Mouse (Mus musculus): ENCODE measurements around the gene Tpbgl. TPM values are rescaled to one million over a fixed set of nuclear protein-coding genes. Genes with fewer than 3 reads are reported as not detected.

Gene Tpbgl
- total and polyA plus RNA-seq, 2 experiments = 1.9 to 6.4 TPM

- no peaks in the 10 kb centered on the region for H3K27me3 ChIP-seq (ENCODE audit: control insufficient read depth, insufficient read depth, low read length)
- no peaks in the 10 kb centered on the region for H3K4me1 ChIP-seq (ENCODE audit: control insufficient read depth, insufficient read depth, low read length)
- H3K9ac ChIP-seq (ENCODE audit: low read depth, low read length) = no peak overlapping the region
- 73% methylated on average over 4 of the region's 4 CpGs for WGBS
- no peaks in the 10 kb centered on the region for H3K36me3 ChIP-seq (ENCODE audit: control insufficient read depth, insufficient read depth, low read length)
- TF ChIP-seq CTCF (IDR thresholded peaks at IDR 0.05; ENCODE audit: low read depth, low read length) = no peak
- TF ChIP-seq POLR2A (IDR thresholded peaks at IDR 0.05; ENCODE audit: extremely low read depth, insufficient read depth, low read length) = no peak
- no peak overlapping the region for H3K27ac ChIP-seq (replicated peaks; ENCODE audit: insufficient read depth, low read depth, low read length)
- DNase-seq (ENCODE audit: extremely low read depth, low read depth, low spot score) = no peak
- H3K79me2 ChIP-seq (ENCODE audit: control insufficient read depth, insufficient read depth, low read length) = no peaks in the 10 kb centered on the region
- no peak overlapping the region for H3K4me3 ChIP-seq (ENCODE audit: insufficient read depth, low read depth, low read length)
Measured at GRCm38 (mm10) chr7:99598722-99599121, 28.2 kb downstream of the Tpbgl start.

- Histone ChIP-seq H3K9ac (ENCODE audit: low read depth, low read length) (no peak overlapping the region), H3K27me3 (ENCODE audit: control insufficient read depth, insufficient read depth, low read length) (no peaks in the 10 kb centered on the region), H3K79me2 (ENCODE audit: control insufficient read depth, insufficient read depth, low read length) (no peaks in the 10 kb centered on the region), H3K4me1 (ENCODE audit: control insufficient read depth, insufficient read depth, low read length) (no peaks in the 10 kb centered on the region), H3K4me3 (ENCODE audit: insufficient read depth, low read depth, low read length) (no peak overlapping the region), H3K36me3 (ENCODE audit: control insufficient read depth, insufficient read depth, low read length) (no peaks in the 10 kb centered on the region), H3K27ac (replicated peaks; ENCODE audit: insufficient read depth, low read depth, low read length) (no peak overlapping the region)
- TF ChIP-seq CTCF (IDR thresholded peaks at IDR 0.05; ENCODE audit: low read depth, low read length) (no peak), POLR2A (IDR thresholded peaks at IDR 0.05; ENCODE audit: extremely low read depth, insufficient read depth, low read length) (no peak)
- WGBS = 80% methylated on average over 15 of the region's 15 CpGs
- DNase-seq (ENCODE audit: extremely low read depth, low read depth, low spot score) = no peak
Measured at GRCm38 (mm10) chr7:99593868-99594803, 32.8 kb downstream of the Tpbgl start.

- no peaks in the 10 kb centered on the region for H3K36me3 ChIP-seq (ENCODE audit: control insufficient read depth, insufficient read depth, low read length)
- WGBS = 93% methylated on average over 3 of the region's 3 CpGs
- no peaks in the 10 kb centered on the region for H3K4me1 ChIP-seq (ENCODE audit: control insufficient read depth, insufficient read depth, low read length)
- no peak overlapping the region for H3K4me3 ChIP-seq (ENCODE audit: insufficient read depth, low read depth, low read length)
- no peak overlapping the region for H3K9ac ChIP-seq (ENCODE audit: low read depth, low read length)
- TF ChIP-seq CTCF (IDR thresholded peaks at IDR 0.05; ENCODE audit: low read depth, low read length) (no peak), POLR2A (IDR thresholded peaks at IDR 0.05; ENCODE audit: extremely low read depth, insufficient read depth, low read length) (no peak)
- DNase-seq (ENCODE audit: extremely low read depth, low read depth, low spot score) = no peak
- no peak overlapping the region for H3K27ac ChIP-seq (replicated peaks; ENCODE audit: insufficient read depth, low read depth, low read length)
- no peaks in the 10 kb centered on the region for H3K79me2 ChIP-seq (ENCODE audit: control insufficient read depth, insufficient read depth, low read length)
- H3K27me3 ChIP-seq (ENCODE audit: control insufficient read depth, insufficient read depth, low read length) = no peaks in the 10 kb centered on the region
Measured at GRCm38 (mm10) chr7:99592669-99593068, 34.2 kb downstream of the Tpbgl start.

GRCm38 (mm10) chr7:99590646-99591045 is 36.3 kb downstream of the Tpbgl start:
- H3K9ac ChIP-seq (ENCODE audit: low read depth, low read length) = no peak overlapping the region
- no peak for TF ChIP-seq CTCF (IDR thresholded peaks at IDR 0.05; ENCODE audit: low read depth, low read length)
- no peak for TF ChIP-seq POLR2A (IDR thresholded peaks at IDR 0.05; ENCODE audit: extremely low read depth, insufficient read depth, low read length)
- H3K4me1 ChIP-seq (ENCODE audit: control insufficient read depth, insufficient read depth, low read length) = no peaks in the 10 kb centered on the region
- 93% methylated on average over 5 of the region's 5 CpGs for WGBS
- H3K4me3 ChIP-seq (ENCODE audit: insufficient read depth, low read depth, low read length) = no peak overlapping the region
- no peak overlapping the region for H3K27ac ChIP-seq (replicated peaks; ENCODE audit: insufficient read depth, low read depth, low read length)
- no peak for DNase-seq (ENCODE audit: extremely low read depth, low read depth, low spot score)
- H3K79me2 ChIP-seq (ENCODE audit: control insufficient read depth, insufficient read depth, low read length) = no peaks in the 10 kb centered on the region
- no peaks in the 10 kb centered on the region for H3K27me3 ChIP-seq (ENCODE audit: control insufficient read depth, insufficient read depth, low read length)
- H3K36me3 ChIP-seq (ENCODE audit: control insufficient read depth, insufficient read depth, low read length) = no peaks in the 10 kb centered on the region

- peak; percentile 72 for TF ChIP-seq CTCF (IDR thresholded peaks at IDR 0.05; ENCODE audit: low read depth, low read length)
- no peak for TF ChIP-seq POLR2A (IDR thresholded peaks at IDR 0.05; ENCODE audit: extremely low read depth, insufficient read depth, low read length)
- Histone ChIP-seq H3K79me2 (ENCODE audit: control insufficient read depth, insufficient read depth, low read length) (no peaks in the 10 kb centered on the region), H3K27me3 (ENCODE audit: control insufficient read depth, insufficient read depth, low read length) (no peaks in the 10 kb centered on the region), H3K27ac (replicated peaks; ENCODE audit: insufficient read depth, low read depth, low read length) (no peak overlapping the region), H3K4me3 (ENCODE audit: insufficient read depth, low read depth, low read length) (no peak overlapping the region), H3K4me1 (ENCODE audit: control insufficient read depth, insufficient read depth, low read length) (no peaks in the 10 kb centered on the region), H3K36me3 (ENCODE audit: control insufficient read depth, insufficient read depth, low read length) (no peaks in the 10 kb centered on the region), H3K9ac (ENCODE audit: low read depth, low read length) (no peak overlapping the region)
- DNase-seq (ENCODE audit: extremely low read depth, low read depth, low spot score) = peak; percentile 51
- WGBS = 14% methylated on average over 3 of the region's 3 CpGs
Measured at GRCm38 (mm10) chr7:99590064-99590463, 36.8 kb downstream of the Tpbgl start.

- Histone ChIP-seq H3K4me1 (ENCODE audit: control insufficient read depth, insufficient read depth, low read length) (no peaks in the 10 kb centered on the region; the same call in 1 of the 2 replicates), H3K4me3 (ENCODE audit: insufficient read depth, low read depth, low read length) (no peak overlapping the region), H3K36me3 (ENCODE audit: control insufficient read depth, insufficient read depth, low read length) (no peaks in the 10 kb centered on the region), H3K79me2 (ENCODE audit: control insufficient read depth, insufficient read depth, low read length) (no peaks in the 10 kb centered on the region), H3K27me3 (ENCODE audit: control insufficient read depth, insufficient read depth, low read length) (no peaks in the 10 kb centered on the region), H3K9ac (ENCODE audit: low read depth, low read length) (no peak overlapping the region), H3K27ac (replicated peaks; ENCODE audit: insufficient read depth, low read depth, low read length) (no peak overlapping the region)
- TF ChIP-seq POLR2A (IDR thresholded peaks at IDR 0.05; ENCODE audit: extremely low read depth, insufficient read depth, low read length) (no peak), CTCF (IDR thresholded peaks at IDR 0.05; ENCODE audit: low read depth, low read length) (no peak)
- WGBS = 87% methylated on average over 8 of the region's 8 CpGs
- no peak for DNase-seq (ENCODE audit: extremely low read depth, low read depth, low spot score)
Measured at GRCm38 (mm10) chr7:99585976-99586375, 40.9 kb downstream of the Tpbgl start.
